Mouse (Mus musculus): ENCODE measurements around the gene Nudt8. TPM values are rescaled to one million over a fixed set of nuclear protein-coding genes. Genes with fewer than 3 reads are reported as not detected.
"Not testable (repeated sequence)": the region's sequence is repeated elsewhere in the genome, so short reads cannot be mapped to it uniquely, and the experiment has no call there.

Gene Nudt8
- polyA plus RNA-seq, 1 experiment from 2014 or later = 37.8 TPM

DNA sequence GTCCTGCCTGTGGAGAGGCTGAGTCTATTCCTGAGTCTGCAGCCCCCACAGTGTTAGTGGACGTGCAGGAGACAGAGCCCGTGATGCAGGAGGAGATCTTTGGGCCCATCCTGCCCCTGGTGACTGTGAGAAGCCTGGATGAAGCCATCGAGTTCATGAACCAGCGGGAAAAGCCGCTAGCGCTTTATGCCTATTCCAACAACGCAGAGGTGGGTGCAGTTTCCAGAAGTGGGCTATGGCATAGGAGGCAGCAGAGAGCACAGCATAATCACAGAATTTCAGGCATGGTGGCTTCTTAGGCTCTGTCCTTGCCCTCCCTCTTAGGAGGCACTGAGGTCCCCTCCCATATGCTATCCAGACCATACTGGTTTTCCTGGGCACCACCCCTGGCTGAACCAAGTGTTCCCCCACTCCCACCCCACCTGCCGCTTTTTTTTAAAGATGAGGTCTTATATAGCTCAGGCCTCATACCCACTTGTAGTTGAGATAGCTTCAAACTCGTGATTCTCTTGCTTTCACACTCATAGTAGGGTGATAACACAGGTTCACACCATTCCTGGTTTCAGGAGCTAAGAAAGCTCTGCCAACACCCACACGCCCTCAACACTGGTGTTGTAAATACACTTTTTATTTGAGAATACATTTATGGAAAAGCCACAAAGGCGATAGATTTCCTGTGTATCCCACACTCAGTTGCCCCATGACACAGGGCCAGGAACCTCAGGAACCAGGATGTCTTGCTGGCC, 33.9 kb upstream of the Nudt8 start:
- no peak for ATAC-seq (ENCODE audit: insufficient number of reproducible peaks, insufficient read depth, low FRiP score, low TSS enrichment, low read depth)
- no peak overlapping the region for H3K9ac ChIP-seq
- no peak overlapping the region for H3K4me3 ChIP-seq
- H3K4me2 ChIP-seq = no peak overlapping the region
- H3K27me3 ChIP-seq = no peaks in the 10 kb centered on the region
- peaks cover 5% of the 10 kb centered on the region; the same call in 1 of the 2 replicates for H3K4me1 ChIP-seq
- no peaks in the 10 kb centered on the region for H3K36me3 ChIP-seq
- no peak overlapping the region for H3K27ac ChIP-seq
- H3K9me3 ChIP-seq = no peaks in the 10 kb centered on the region
- WGBS = 67% methylated on average over 11 of the region's 11 CpGs

DNA sequence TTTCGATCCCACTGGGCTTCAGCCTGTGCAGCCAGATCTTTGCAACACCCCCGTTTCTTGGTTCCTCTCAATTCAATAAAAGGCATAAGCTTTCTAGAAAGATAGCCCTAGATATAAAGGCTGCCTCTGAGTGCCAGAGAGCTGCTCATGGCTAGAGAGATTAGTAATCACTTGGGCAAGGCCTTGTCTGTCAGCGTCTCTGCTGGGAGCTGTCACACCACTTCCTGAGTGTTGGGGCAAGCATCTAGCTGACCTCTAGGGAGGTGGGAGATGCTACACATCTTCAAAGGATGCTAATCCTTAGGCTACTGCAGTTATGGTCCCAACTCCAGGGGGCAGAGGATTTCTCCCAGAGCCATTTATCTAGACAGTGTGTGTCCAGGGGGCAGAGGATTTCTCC, 33.1 kb upstream of the Nudt8 start:
- H3K4me3 ChIP-seq = no peak overlapping the region
- no peaks in the 10 kb centered on the region for H3K27me3 ChIP-seq
- no peak overlapping the region for H3K4me2 ChIP-seq
- H3K36me3 ChIP-seq = no peaks in the 10 kb centered on the region
- ATAC-seq (ENCODE audit: insufficient number of reproducible peaks, insufficient read depth, low FRiP score, low TSS enrichment, low read depth) = no peak
- H3K4me1 ChIP-seq = peaks cover 7% of the 10 kb centered on the region
- no peak overlapping the region for H3K27ac ChIP-seq
- H3K9ac ChIP-seq = no peak overlapping the region
- 59% methylated on average over 3 of the region's 3 CpGs for WGBS
- H3K9me3 ChIP-seq = no peaks in the 10 kb centered on the region

DNA sequence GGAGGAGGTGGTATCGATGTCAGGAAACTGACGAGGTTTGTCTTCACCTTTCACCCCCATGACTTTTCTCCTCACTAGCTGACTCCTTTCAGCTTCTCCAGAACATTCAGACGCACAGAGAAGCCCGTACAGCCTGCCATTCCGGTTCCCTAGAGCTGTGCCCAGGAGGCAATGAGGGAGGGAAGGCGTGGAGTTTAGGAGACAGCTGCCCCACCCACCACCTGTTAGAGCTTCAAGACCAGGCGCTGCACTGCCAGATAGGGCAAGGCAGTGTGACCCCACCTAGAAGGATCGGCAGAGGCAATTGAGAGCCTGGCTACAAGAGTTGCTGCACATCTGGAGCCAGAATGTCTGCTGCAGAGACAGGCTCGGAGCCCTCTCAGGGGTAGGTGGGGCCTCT, 28.2 kb upstream of the Nudt8 start, which contains the start of gene Aldh3b2:
Gene Aldh3b2, plus strand, starts transcription at position 100 of the 400 bp plus-strand sequence.
- no peaks in the 10 kb centered on the region for H3K36me3 ChIP-seq
- peaks cover 18% of the 10 kb centered on the region for H3K4me1 ChIP-seq
- no peaks in the 10 kb centered on the region for H3K9me3 ChIP-seq
- H3K4me3 ChIP-seq = no peak within 1 kb of the TSS
- ATAC-seq (ENCODE audit: insufficient number of reproducible peaks, insufficient read depth, low FRiP score, low TSS enrichment, low read depth) = no peak
- H3K27me3 ChIP-seq = no peaks in the 10 kb centered on the region
- H3K9ac ChIP-seq = 0 out of 2 replicates have a peak within 1 kb of the TSS, but pooled peaks have one; percentile 7
- peak within 1 kb of the TSS; percentile 22; the same call in 1 of the 2 replicates for H3K27ac ChIP-seq
- no peak within 1 kb of the TSS for H3K4me2 ChIP-seq
- 13% methylated on average over 9 of the region's 9 CpGs for WGBS

DNA sequence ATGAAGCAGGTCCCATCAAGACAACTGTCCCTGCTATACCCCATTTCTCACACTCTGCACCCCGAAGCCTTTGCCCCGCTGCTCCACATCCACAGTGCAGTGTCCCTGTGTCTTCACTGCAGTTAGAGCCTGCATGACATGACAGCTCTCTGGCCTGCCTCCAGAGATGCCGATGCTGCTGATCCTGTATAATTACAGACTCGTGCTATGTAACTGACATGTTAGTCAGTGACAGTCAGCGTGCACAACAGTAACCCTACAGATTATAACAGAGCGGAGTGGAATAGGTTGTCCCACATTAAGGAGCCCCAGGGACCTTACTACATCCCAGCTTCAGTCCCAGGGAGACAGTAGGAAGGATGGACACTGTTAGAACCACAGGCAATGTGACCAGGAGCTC, 25.8 kb upstream of the Nudt8 start:
- not testable (repeated sequence) for H3K9me3 ChIP-seq; ATAC-seq (ENCODE audit: insufficient number of reproducible peaks, insufficient read depth, low FRiP score, low TSS enrichment, low read depth); H3K27ac ChIP-seq; H3K27me3 ChIP-seq; H3K9ac ChIP-seq; H3K36me3 ChIP-seq; H3K4me3 ChIP-seq; H3K4me2 ChIP-seq
- WGBS = 72% methylated on average over 6 of the region's 6 CpGs
- peaks cover 13% of the 10 kb centered on the region for H3K4me1 ChIP-seq

DNA sequence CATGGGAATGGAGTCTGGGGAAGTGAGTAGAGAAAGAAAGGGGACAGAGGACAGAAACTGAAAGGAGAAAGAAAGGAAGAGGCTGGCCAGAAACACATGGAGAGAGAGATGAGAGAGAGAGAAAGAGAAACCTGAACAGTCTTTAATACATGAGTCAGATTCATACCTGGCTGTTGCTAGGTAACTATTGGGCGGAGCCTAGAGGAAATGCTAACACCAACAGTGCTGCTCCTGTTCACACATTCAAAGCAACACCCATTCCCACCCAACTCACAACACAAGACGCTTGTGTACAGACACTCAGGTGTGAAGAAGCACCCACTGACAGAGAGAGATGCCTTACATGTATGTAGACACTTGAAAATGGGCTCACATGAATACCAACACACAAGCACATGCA, 24.5 kb upstream of the Nudt8 start:
- ATAC-seq (ENCODE audit: insufficient number of reproducible peaks, insufficient read depth, low FRiP score, low TSS enrichment, low read depth) = no peak
- 63% methylated on average over 2 of the region's 2 CpGs for WGBS
- Histone ChIP-seq H3K4me1 (peaks cover 13% of the 10 kb centered on the region), H3K36me3 (no peaks in the 10 kb centered on the region), H3K4me3 (no peak overlapping the region), H3K9ac (no peak overlapping the region), H3K9me3 (no peaks in the 10 kb centered on the region), H3K27me3 (no peaks in the 10 kb centered on the region), H3K4me2 (no peak overlapping the region), H3K27ac (no peak overlapping the region)

DNA sequence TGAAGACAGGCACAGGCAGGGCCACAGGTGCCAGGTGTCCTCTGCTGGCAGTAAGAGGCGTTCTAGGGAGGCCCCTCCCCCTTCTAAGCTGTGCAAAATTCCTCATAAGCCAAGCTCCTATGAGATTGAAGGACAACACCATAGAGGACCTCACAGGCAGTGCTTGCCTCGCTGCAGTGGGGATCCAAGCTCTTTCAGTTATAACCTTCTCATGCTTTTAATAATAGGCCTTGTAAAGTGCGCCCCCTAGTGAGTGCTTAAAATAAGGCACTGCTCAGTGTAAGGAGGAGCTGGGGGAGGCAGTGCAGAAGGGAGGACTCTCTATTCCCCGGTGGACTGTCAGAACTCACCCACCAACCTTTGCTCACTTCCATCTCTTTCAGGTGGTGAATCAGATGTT, 20.1 kb upstream of the Nudt8 start:
- Histone ChIP-seq H3K4me2 (no peak overlapping the region), H3K27ac (no peak overlapping the region), H3K9me3 (no peaks in the 10 kb centered on the region), H3K27me3 (no peaks in the 10 kb centered on the region), H3K36me3 (no peaks in the 10 kb centered on the region), H3K4me1 (peaks cover 10% of the 10 kb centered on the region), H3K4me3 (no peak overlapping the region), H3K9ac (no peak overlapping the region)
- ATAC-seq (ENCODE audit: insufficient number of reproducible peaks, insufficient read depth, low FRiP score, low TSS enrichment, low read depth) = peak; percentile 39; the same call in 1 of the 2 replicates
- 10% methylated on average over 4 of the region's 4 CpGs for WGBS

DNA sequence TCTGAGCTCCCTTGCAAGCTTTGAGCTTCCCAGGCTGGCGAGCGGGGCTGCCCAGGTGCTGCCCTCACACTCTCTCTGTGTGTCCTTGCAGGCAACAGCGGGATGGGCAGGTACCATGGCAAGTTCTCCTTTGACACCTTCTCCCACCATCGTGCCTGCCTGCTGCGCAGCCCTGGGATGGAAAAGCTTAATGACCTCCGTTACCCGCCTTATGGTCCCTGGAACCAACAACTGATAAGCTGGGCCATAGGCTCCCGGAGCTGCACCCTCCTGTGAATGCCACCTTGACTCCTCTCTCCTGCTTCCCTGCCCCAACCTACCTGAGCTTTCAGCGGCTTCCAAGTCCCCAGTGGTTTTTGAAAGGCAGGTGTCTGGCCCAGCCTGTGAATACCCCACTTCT, 19.5 kb upstream of the Nudt8 start:
- 83% methylated on average over 9 of the region's 9 CpGs for WGBS
- no peaks in the 10 kb centered on the region for H3K9me3 ChIP-seq

DNA sequence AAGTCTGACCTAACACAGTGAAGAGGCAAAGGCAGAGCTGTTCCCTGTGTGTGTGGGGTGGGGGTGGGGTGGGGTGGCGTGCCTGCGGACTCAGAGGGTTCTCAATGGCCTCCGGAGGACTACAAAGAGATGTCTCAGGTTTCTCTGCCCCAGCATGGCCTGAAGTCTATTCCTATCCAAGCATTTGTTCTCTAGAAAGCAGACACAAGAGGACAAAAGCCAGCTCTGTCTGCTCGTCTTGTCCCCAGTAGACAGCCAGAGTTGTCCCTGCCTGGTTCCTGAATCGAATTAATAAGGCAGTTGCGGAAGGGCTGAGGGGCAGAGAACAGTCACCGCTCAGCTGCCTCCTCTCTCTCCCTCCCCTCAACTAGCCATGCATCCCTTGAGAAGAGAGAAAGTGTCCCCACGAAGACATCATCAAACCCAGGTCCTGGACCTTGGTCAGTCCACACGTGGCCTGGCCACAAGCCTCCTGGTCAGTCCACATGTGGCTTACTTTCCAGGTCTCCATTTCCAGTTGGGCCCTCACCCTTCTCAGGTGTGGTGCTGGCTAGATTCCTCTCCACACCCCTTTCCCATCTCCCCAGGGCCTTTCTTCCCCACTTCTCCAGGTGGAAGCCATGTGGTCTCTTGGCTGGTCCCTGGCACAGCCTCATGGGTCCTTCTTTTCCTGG, 16.7 kb upstream of the Nudt8 start:
- no peak overlapping the region for H3K9ac ChIP-seq
- ATAC-seq (ENCODE audit: insufficient number of reproducible peaks, insufficient read depth, low FRiP score, low TSS enrichment, low read depth) = no peak
- H3K9me3 ChIP-seq = no peaks in the 10 kb centered on the region; the same call in 1 of the 2 replicates
- no peaks in the 10 kb centered on the region for H3K36me3 ChIP-seq
- peaks cover 19% of the 10 kb centered on the region for H3K4me1 ChIP-seq
- WGBS = 18% methylated on average over 9 of the region's 9 CpGs
- H3K27me3 ChIP-seq = no peaks in the 10 kb centered on the region
- H3K4me3 ChIP-seq = no peak overlapping the region
- no peak overlapping the region for H3K27ac ChIP-seq
- H3K4me2 ChIP-seq = no peak overlapping the region

More for the DNA sequence above, 19.5 kb upstream of the Nudt8 start:
- H3K4me3 ChIP-seq = no peak overlapping the region
- H3K36me3 ChIP-seq = no peaks in the 10 kb centered on the region
- no peak overlapping the region for H3K27ac ChIP-seq
- H3K27me3 ChIP-seq = no peaks in the 10 kb centered on the region
- no peak for ATAC-seq (ENCODE audit: insufficient number of reproducible peaks, insufficient read depth, low FRiP score, low TSS enrichment, low read depth)
- H3K4me1 ChIP-seq = peaks cover 8% of the 10 kb centered on the region
- H3K9ac ChIP-seq = no peak overlapping the region
- H3K4me2 ChIP-seq = no peak overlapping the region

DNA sequence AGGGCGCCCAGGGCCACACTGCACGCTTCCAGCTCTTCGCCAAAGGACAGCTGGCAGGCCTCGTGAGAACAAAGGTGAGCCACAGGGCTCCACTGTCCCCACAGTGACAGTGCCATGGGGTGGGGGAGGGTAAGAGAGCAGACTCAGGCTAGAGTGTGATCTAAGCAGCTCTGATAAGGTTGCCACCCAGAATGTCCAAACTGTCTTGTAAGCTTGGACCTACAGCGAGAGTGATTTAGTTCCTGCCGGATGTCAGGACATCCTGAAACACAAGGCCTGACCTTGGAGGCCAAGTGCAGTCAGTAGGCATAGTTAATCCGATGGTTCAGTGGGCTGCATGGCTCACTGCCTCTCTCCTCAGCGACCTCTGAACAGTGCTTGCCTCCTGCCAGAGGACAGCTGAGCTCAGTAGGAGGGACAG, 15.1 kb upstream of the Nudt8 start:
- no peak for ATAC-seq (ENCODE audit: insufficient number of reproducible peaks, insufficient read depth, low FRiP score, low TSS enrichment, low read depth)
- 48% methylated on average over 8 of the region's 8 CpGs for WGBS
- Histone ChIP-seq H3K27me3 (no peaks in the 10 kb centered on the region), H3K4me1 (peaks cover 19% of the 10 kb centered on the region), H3K36me3 (no peaks in the 10 kb centered on the region), H3K9me3 (no peaks in the 10 kb centered on the region; the same call in 1 of the 2 replicates), H3K9ac (no peak overlapping the region), H3K27ac (no peak overlapping the region), H3K4me3 (no peak overlapping the region), H3K4me2 (no peak overlapping the region)

DNA sequence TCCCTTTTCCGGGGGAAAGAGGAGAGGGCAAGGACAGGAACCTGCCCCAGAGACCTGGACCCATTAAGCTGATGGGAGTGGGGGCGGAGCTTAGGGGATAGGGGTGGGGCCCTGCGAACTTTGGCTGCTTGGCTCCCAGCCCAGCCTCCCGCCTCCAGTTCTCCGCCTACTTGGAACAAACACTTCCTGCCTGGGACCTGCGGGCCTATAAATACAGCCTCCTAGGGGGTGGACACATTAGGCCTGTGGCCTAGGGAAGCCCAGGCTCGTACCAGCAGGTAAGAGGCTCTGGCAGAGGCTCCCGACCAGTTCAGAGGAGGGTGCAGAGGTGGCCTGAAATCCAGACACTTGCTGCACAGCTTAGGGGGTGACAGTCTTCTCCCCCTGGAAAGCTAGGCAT, 14.0 kb upstream of the Nudt8 start, which contains the start of gene Acy3:
Gene Acy3, plus strand, starts transcription at position 237 of the 400 bp plus-strand sequence.
- ATAC-seq (ENCODE audit: insufficient number of reproducible peaks, insufficient read depth, low FRiP score, low TSS enrichment, low read depth) = no peak
- H3K4me2 ChIP-seq = peak within 1 kb of the TSS; percentile 29
- H3K4me3 ChIP-seq = no peak within 1 kb of the TSS
- peaks cover 19% of the 10 kb centered on the region for H3K4me1 ChIP-seq
- no peaks in the 10 kb centered on the region; the same call in 1 of the 2 replicates for H3K9me3 ChIP-seq
- no peak within 1 kb of the TSS for H3K27ac ChIP-seq
- H3K27me3 ChIP-seq = no peaks in the 10 kb centered on the region
- WGBS = 11% methylated on average over 8 of the region's 8 CpGs
- H3K36me3 ChIP-seq = no peaks in the 10 kb centered on the region
- peak within 1 kb of the TSS; percentile 37; the same call in 1 of the 2 replicates for H3K9ac ChIP-seq

DNA sequence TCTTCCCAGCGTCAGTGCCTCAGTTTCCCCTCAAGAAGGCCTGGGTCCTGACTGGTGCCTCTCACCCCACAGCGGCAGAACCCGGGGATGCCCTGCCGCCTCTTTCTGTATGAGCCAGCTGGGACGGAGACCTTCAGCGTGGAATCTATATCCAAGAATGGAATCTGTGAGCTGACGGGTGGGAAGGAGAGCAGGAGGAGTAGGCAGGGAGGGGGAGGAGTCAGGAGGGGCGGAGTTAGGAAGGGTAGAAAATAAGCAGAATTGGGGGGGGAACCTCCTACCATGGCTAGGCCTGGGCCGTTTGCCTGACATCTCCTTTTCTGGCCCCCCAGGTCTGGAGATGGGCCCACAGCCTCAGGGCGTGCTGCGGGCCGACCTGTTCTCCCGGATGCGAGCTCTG, 12.3 kb upstream of the Nudt8 start:
- H3K27ac ChIP-seq = no peak overlapping the region
- 88% methylated on average over 14 of the region's 14 CpGs for WGBS
- H3K36me3 ChIP-seq = no peaks in the 10 kb centered on the region
- no peaks in the 10 kb centered on the region; the same call in 1 of the 2 replicates for H3K9me3 ChIP-seq
- H3K27me3 ChIP-seq = no peaks in the 10 kb centered on the region
- no peak overlapping the region for H3K4me3 ChIP-seq
- no peak overlapping the region for H3K9ac ChIP-seq
- peaks cover 19% of the 10 kb centered on the region for H3K4me1 ChIP-seq
- no peak overlapping the region for H3K4me2 ChIP-seq
- no peak for ATAC-seq (ENCODE audit: insufficient number of reproducible peaks, insufficient read depth, low FRiP score, low TSS enrichment, low read depth)

DNA sequence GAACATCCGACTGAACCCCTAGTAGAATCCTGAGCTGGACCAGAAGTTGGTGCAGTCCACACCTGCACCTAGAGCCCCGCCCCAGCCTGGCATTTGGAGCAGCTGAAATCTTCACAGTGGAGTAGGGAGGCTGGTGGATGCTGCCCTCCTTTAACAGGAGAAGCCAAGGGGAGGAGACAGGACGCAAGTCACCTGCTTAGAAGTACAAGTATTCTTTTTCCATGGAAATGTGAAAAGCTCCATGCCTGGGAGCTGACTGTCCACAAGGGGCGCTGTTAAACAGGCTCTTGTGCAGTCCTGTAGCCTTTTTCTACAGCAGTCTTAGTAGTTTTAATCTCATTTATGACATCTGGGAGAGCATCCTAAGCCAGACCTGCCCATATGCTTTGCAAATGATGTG, 11.6 kb upstream of the Nudt8 start:
- Histone ChIP-seq H3K36me3 (no peaks in the 10 kb centered on the region), H3K27me3 (no peaks in the 10 kb centered on the region), H3K4me3 (no peak overlapping the region), H3K4me1 (peaks cover 14% of the 10 kb centered on the region), H3K9me3 (no peaks in the 10 kb centered on the region; the same call in 1 of the 2 replicates), H3K27ac (no peak overlapping the region), H3K9ac (no peak overlapping the region), H3K4me2 (no peak overlapping the region)
- ATAC-seq (ENCODE audit: insufficient number of reproducible peaks, insufficient read depth, low FRiP score, low TSS enrichment, low read depth) = no peak
- 85% methylated on average over 4 of the region's 4 CpGs for WGBS
